Mouse (Mus musculus): ENCODE data around the gene Hist1h3e. TPM values are rescaled to one million over a fixed set of nuclear protein-coding genes. Genes with fewer than 3 reads are reported as not detected.
"Not testable (repeated sequence)": the region's sequence is repeated elsewhere in the genome, so short reads cannot be mapped to it uniquely, and the experiment has no call there.

The Hist1h3e gene
- polyA plus RNA-seq (2012; rRNA removed) = 2.8 and 3.2 TPM in 2 replicates

- peak within 1 kb of the TSS; percentile 75 for H3K27ac ChIP-seq (ENCODE audit: control insufficient read depth, insufficient read depth, low read depth, low read length)
- peak within 1 kb of the TSS; percentile 81 for H3K4me3 ChIP-seq (ENCODE audit: control insufficient read depth, low read depth, low read length)
- H3K36me3 ChIP-seq (ENCODE audit: control insufficient read depth, insufficient read depth, low read length); H3K4me1 ChIP-seq (ENCODE audit: control insufficient read depth, insufficient read depth, low read length); H3K27me3 ChIP-seq (ENCODE audit: control insufficient read depth, insufficient read depth, low read length): not testable (repeated sequence)
- TF ChIP-seq POLR2A (IDR thresholded peaks at IDR 0.05; ENCODE audit: control insufficient read depth, low read depth, low read length) = peak; percentile 83
Measured at GRCm38 (mm10) chr13:23561883-23562659, at the start of gene Hist1h3e. Gene Hist1h3e, minus strand, starts transcription at chr13:23562369.

- no peak overlapping the region for H3K27ac ChIP-seq (ENCODE audit: control insufficient read depth, insufficient read depth, low read depth, low read length)
- no peaks in the 10 kb centered on the region for H3K4me1 ChIP-seq (ENCODE audit: control insufficient read depth, insufficient read depth, low read length)
- H3K27me3 ChIP-seq (ENCODE audit: control insufficient read depth, insufficient read depth, low read length) = no peaks in the 10 kb centered on the region
- TF ChIP-seq CTCF (IDR thresholded peaks at IDR 0.05; ENCODE audit: control insufficient read depth, insufficient read depth, insufficient replicate concordance, low read depth, low read length) = no peak
- TF ChIP-seq POLR2A (IDR thresholded peaks at IDR 0.05; ENCODE audit: control insufficient read depth, low read depth, low read length) = no peak
- no peaks in the 10 kb centered on the region for H3K36me3 ChIP-seq (ENCODE audit: control insufficient read depth, insufficient read depth, low read length)
- no peak overlapping the region for H3K4me3 ChIP-seq (ENCODE audit: control insufficient read depth, low read depth, low read length)
Measured at GRCm38 (mm10) chr13:23611638-23612037, 49.5 kb upstream of the Hist1h3e start.

GRCm38 (mm10) chr13:23610393-23610792, 48.2 kb upstream of the Hist1h3e start:
- H3K4me1 ChIP-seq (ENCODE audit: control insufficient read depth, insufficient read depth, low read length) = no peaks in the 10 kb centered on the region
- TF ChIP-seq CTCF (IDR thresholded peaks at IDR 0.05; ENCODE audit: control insufficient read depth, insufficient read depth, insufficient replicate concordance, low read depth, low read length) (no peak), POLR2A (IDR thresholded peaks at IDR 0.05; ENCODE audit: control insufficient read depth, low read depth, low read length) (no peak)
- no peak overlapping the region for H3K27ac ChIP-seq (ENCODE audit: control insufficient read depth, insufficient read depth, low read depth, low read length)
- no peaks in the 10 kb centered on the region for H3K36me3 ChIP-seq (ENCODE audit: control insufficient read depth, insufficient read depth, low read length)
- no peaks in the 10 kb centered on the region for H3K27me3 ChIP-seq (ENCODE audit: control insufficient read depth, insufficient read depth, low read length)
- H3K4me3 ChIP-seq (ENCODE audit: control insufficient read depth, low read depth, low read length) = no peak overlapping the region

- no peak for TF ChIP-seq CTCF (IDR thresholded peaks at IDR 0.05; ENCODE audit: control insufficient read depth, insufficient read depth, insufficient replicate concordance, low read depth, low read length)
- no peak for TF ChIP-seq POLR2A (IDR thresholded peaks at IDR 0.05; ENCODE audit: control insufficient read depth, low read depth, low read length)
- H3K4me3 ChIP-seq (ENCODE audit: control insufficient read depth, low read depth, low read length) = no peak overlapping the region
Measured at GRCm38 (mm10) chr13:23609844-23610243, 47.7 kb upstream of the Hist1h3e start.

GRCm38 (mm10) chr13:23609209-23609608, 47.0 kb upstream of the Hist1h3e start:
- Histone ChIP-seq H3K27me3 (ENCODE audit: control insufficient read depth, insufficient read depth, low read length) (no peaks in the 10 kb centered on the region), H3K36me3 (ENCODE audit: control insufficient read depth, insufficient read depth, low read length) (no peaks in the 10 kb centered on the region), H3K4me1 (ENCODE audit: control insufficient read depth, insufficient read depth, low read length) (no peaks in the 10 kb centered on the region), H3K27ac (ENCODE audit: control insufficient read depth, insufficient read depth, low read depth, low read length) (no peak overlapping the region), H3K4me3 (ENCODE audit: control insufficient read depth, low read depth, low read length) (no peak overlapping the region)
- no peak for TF ChIP-seq CTCF (IDR thresholded peaks at IDR 0.05; ENCODE audit: control insufficient read depth, insufficient read depth, insufficient replicate concordance, low read depth, low read length)
- TF ChIP-seq POLR2A (IDR thresholded peaks at IDR 0.05; ENCODE audit: control insufficient read depth, low read depth, low read length) = no peak

More at GRCm38 (mm10) chr13:23609844-23610243, 47.7 kb upstream of the Hist1h3e start:
- no peaks in the 10 kb centered on the region for H3K27me3 ChIP-seq (ENCODE audit: control insufficient read depth, insufficient read depth, low read length)
- no peaks in the 10 kb centered on the region for H3K36me3 ChIP-seq (ENCODE audit: control insufficient read depth, insufficient read depth, low read length)
- H3K4me1 ChIP-seq (ENCODE audit: control insufficient read depth, insufficient read depth, low read length) = no peaks in the 10 kb centered on the region
- no peak overlapping the region for H3K27ac ChIP-seq (ENCODE audit: control insufficient read depth, insufficient read depth, low read depth, low read length)

- Histone ChIP-seq H3K36me3 (ENCODE audit: control insufficient read depth, insufficient read depth, low read length) (no peaks in the 10 kb centered on the region), H3K27ac (ENCODE audit: control insufficient read depth, insufficient read depth, low read depth, low read length) (no peak overlapping the region), H3K4me1 (ENCODE audit: control insufficient read depth, insufficient read depth, low read length) (no peaks in the 10 kb centered on the region), H3K27me3 (ENCODE audit: control insufficient read depth, insufficient read depth, low read length) (no peaks in the 10 kb centered on the region), H3K4me3 (ENCODE audit: control insufficient read depth, low read depth, low read length) (no peak overlapping the region)
- TF ChIP-seq CTCF (IDR thresholded peaks at IDR 0.05; ENCODE audit: control insufficient read depth, insufficient read depth, insufficient replicate concordance, low read depth, low read length) (no peak), POLR2A (IDR thresholded peaks at IDR 0.05; ENCODE audit: control insufficient read depth, low read depth, low read length) (no peak)
Measured at GRCm38 (mm10) chr13:23605052-23605451, 42.9 kb upstream of the Hist1h3e start.

- Histone ChIP-seq H3K27me3 (ENCODE audit: control insufficient read depth, insufficient read depth, low read length) (no peaks in the 10 kb centered on the region), H3K4me3 (ENCODE audit: control insufficient read depth, low read depth, low read length) (no peak overlapping the region), H3K4me1 (ENCODE audit: control insufficient read depth, insufficient read depth, low read length) (no peaks in the 10 kb centered on the region), H3K27ac (ENCODE audit: control insufficient read depth, insufficient read depth, low read depth, low read length) (no peak overlapping the region), H3K36me3 (ENCODE audit: control insufficient read depth, insufficient read depth, low read length) (no peaks in the 10 kb centered on the region)
- no peak for TF ChIP-seq POLR2A (IDR thresholded peaks at IDR 0.05; ENCODE audit: control insufficient read depth, low read depth, low read length)
- TF ChIP-seq CTCF (IDR thresholded peaks at IDR 0.05; ENCODE audit: control insufficient read depth, insufficient read depth, insufficient replicate concordance, low read depth, low read length) = no peak
Measured at GRCm38 (mm10) chr13:23604452-23604851, 42.3 kb upstream of the Hist1h3e start.

Measured in testis, adult 2 months (tissue).